Mouse (Mus musculus): ENCODE data around the gene Gpr87. TPM values are rescaled to one million over a fixed set of nuclear protein-coding genes. Genes with fewer than 3 reads are reported as not detected.

Gpr87 gene
- 0.76 TPM for polyA plus RNA-seq (2017; shearing (Covaris generic))

GRCm38 (mm10) chr3:59194938-59195337 lies at the start of gene Gpr87:
Gene Gpr87, minus strand, starts transcription at chr3:59195104.

DNA sequence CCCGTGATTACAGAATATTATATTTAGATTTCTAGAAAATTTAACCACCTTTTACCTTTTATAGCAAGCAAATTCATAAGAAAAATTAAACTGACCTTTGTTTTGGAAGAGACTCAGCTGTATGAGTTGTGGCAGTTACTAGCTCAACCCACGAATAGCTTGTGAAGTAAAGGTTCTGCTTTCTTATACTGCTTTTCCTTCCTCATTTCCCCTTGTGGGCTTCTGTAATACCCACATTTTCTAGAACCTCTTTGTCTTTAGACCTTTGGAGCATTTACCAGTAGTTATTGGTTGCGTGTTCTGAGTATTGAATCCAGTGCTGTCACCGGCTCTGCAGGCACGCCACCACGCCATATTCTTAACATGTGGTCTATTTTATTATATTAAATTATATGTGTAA lies 15.8 kb upstream of the Gpr87 start, which contains the start of gene P2ry13:
Gene P2ry13, minus strand, starts transcription at position 156 of the 400 bp plus-strand sequence.

DNA sequence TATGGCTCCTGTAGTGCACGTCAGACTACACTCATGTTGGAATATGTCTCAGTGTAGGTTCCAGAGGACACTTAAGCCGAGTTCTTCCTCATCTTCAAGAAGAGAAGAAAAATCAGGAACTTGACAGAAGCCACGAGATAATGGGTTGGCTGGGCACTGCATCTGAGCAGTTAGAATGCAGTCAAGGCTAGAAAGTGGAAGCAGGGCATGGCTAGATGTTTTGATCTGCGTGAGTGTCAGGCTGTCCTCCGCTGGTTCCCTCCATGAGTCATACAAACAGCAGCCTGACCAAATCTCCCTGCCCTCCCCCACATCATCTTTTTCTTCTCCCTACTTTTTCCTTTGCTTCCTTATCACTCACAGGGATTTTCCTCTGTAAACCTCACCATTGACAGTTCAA lies 41.5 kb downstream of the Gpr87 start, which contains the start of gene P2ry14:
Gene P2ry14, minus strand, starts transcription at position 195 of the 400 bp plus-strand sequence.

Other genes starting within 250 kb of the Gpr87 start
- gene Med12l, start 189.3 kb downstream of the Gpr87 start, polyA plus RNA-seq (2017; shearing (Covaris generic)): 3.6 TPM
- gene Gpr171, start 93.3 kb downstream of the Gpr87 start, polyA plus RNA-seq (2017; shearing (Covaris generic)): 103 TPM
- 2.9 TPM for gene P2ry14, start 41.5 kb downstream of the Gpr87 start, polyA plus RNA-seq (2017; shearing (Covaris generic))
- gene P2ry13, start 15.8 kb upstream of the Gpr87 start, polyA plus RNA-seq (2017; shearing (Covaris generic)): 0.20 TPM
- gene P2ry12, start 67.8 kb upstream of the Gpr87 start, polyA plus RNA-seq (2017; shearing (Covaris generic)): 0.67 TPM
- gene Igsf10, start 149.3 kb upstream of the Gpr87 start, polyA plus RNA-seq (2017; shearing (Covaris generic)): not detected